Mouse (Mus musculus) layer of hippocampus, adult 2 months (tissue): ENCODE results near the gene H2-Q7. TPM values are rescaled to one million over a fixed set of nuclear protein-coding genes. Genes with fewer than 3 reads are reported as not detected.
A peak's percentile ranks its signal among the peaks of the same experiment; 100 is the strongest.
"Not testable (repeated sequence)": the region's sequence is repeated elsewhere in the genome, so short reads cannot be mapped to it uniquely, and the experiment has no call there.

Experiments used
- DNase-seq, 2 experiments: peaks; one replicate each; pipeline ENCODE4 v3.0.0; 2022; ENCODE audit warnings: low spot score in 2 of 2
- H3K27ac ChIP-seq: fragments of 200-600 bp; 2 replicates; pipeline ENCODE4 v1.8.1; 2022
- H3K4me3 ChIP-seq: fragments of 200-600 bp; 2 replicates; pipeline ENCODE4 v1.8.1; 2022; ENCODE audit warnings: mild to moderate bottlenecking
- CTCF ChIP-seq: fragments of 200-600 bp; conservative IDR thresholded peaks from 2 replicates; pipeline ENCODE4 v1.8.1; 2022; ENCODE audit warnings: antibody characterized with exemption, mild to moderate bottlenecking, moderate library complexity
- long read RNA-seq, 2 experiments: library from polyadenylated mRNA; stranded (forward); transcript quantifications; one replicate each; pipeline ENCODE4 v2.0.0; 2021; ENCODE audit warnings: borderline mapping rate in 2 of 2
- total RNA-seq, 2 experiments: library from RNA; stranded (reverse); gene quantifications; 2 replicates each; pipeline ENCODE4 v1.2.3; 2021

Gene H2-Q7
- total RNA-seq: under 1 TPM; 0.69 to 0.79 TPM
- long read RNA-seq, experiment 1: 0 reads
- long read RNA-seq, experiment 2: 0 reads

DNA sequence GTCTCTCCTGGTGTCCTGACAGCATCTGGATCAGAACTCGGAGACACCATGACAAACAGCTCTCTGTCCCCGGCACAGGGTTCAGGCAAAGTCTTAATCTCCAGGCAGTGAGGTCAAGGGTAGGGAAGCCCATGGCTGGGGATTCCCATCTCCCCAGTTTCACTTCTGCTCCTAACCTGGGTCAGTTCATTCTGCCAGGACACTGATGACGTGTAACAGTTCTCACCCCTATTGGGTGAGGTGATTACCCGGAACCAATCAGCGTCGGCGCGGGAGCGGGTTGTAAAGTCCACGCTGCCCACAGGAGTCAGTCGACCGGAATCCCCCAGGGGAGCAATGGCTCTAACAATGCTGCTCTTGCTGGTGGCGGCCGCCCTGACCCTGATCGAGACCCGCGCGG, at the start of gene H2-Q7:
Gene H2-Q7, plus strand, starts transcription at position 271 of the 400 bp plus-strand sequence.
- peak; percentile 59 to 74 for DNase-seq
- H3K27ac ChIP-seq: not testable (repeated sequence)
- peak within 1 kb of the TSS; percentile 54 for H3K4me3 ChIP-seq

DNA sequence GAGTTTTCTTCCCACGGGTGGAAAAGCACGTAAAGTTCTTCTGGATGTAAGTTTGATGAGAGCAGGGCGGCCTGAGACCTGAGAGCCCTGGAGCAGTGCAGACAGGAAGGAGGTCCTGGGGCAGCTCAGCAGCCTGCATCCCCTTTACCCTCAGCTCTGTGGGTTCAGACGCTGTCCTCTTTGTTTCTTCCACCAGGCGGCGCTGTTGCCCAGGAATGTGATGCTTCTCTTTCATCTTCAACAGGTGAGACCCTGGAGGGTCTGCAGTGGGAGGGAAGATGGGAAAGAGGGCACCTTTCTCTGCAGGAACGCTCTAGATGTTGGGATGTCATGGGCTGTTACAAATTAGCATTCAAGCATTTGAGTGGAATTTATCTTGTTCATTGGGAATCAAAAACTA, 49.2 kb upstream of the H2-Q7 start:
- DNase-seq, H3K27ac ChIP-seq: not testable (repeated sequence)
- TF ChIP-seq CTCF: peak; percentile 64

DNA sequence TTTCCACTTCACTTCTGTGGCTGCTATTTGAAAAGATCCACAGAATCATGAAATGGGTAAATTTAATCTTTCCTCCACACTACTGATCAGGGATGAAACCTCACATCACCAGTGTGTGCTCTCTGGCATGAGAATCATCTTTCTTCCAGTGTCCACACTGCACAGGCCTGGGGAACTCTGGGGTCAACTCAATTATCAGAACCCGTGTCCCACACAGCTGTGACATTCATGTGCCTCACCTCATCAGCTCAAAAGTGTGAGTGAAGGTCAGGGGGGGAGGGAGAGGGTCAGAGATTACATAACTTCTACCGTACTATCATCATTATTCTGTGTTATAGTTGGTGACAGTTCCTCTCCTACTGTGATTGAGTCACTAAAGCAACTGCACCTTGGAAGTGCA, 46.3 kb upstream of the H2-Q7 start:
- H3K4me3 ChIP-seq, H3K27ac ChIP-seq, DNase-seq: not testable (repeated sequence)

More for the DNA sequence above, 49.2 kb upstream of the H2-Q7 start:
- H3K4me3 ChIP-seq: not testable (repeated sequence)

DNA sequence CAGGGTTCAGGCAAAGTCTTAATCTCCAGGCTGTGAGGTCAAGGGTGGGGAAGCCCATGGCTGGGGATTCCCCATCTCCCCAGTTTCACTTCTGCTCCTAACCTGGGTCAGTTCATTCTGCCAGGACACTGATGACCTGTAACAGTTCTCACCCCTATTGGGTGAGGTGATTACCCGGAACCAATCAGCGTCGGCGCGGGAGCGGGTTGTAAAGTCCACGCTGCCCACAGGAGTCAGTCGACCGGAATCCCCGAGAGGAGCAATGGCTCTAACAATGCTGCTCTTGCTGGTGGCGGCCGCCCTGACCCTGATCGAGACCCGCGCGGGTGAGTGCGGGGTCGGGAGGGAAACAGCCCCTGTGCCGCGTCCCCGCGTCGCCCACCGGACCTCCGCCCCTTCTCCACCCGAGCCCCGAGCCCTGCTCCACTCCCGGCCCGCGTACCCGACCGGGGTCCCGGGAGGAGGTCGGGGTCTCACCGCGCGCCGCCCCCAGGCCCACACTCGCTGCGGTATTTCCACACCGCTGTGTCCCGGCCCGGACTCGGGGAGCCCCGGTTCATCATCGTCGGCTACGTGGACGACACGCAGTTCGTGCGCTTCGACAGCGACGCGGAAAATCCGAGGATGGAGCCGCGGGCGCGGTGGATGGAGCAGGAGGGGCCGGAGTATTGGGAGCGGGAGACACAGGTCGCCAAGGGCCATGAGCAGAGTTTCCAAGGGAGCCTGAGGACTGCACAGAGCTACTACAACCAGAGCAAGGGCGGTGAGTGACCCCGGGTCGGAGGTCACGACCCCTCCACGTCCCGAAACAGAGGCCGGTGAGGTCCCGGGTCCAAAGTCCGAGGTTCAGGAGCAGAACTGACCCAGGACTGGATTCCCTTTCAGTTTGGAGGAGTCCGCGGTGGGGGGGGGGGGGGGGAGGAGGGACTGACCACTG, 44.8 kb upstream of the H2-Q7 start:
- H3K4me3 ChIP-seq, DNase-seq, H3K27ac ChIP-seq: not testable (repeated sequence)

DNA sequence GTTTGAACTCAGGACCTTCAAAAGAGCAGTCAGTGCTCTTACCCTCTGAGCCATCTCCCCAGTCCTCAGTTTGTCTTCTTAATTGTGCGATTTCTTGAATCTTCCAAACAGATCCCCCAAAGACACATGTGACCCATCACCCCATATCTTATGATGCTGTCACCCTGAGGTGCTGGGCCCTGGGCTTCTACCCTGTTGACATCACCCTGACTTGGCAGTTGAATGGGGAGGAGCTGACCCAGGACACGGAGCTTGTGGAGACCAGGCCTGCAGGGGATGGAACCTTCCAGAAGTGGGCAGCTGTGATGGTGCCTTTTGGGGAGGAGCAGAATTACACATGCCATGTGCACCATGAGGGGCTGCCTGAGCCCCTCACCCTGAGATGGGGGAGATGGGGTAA, 42.0 kb upstream of the H2-Q7 start:
- H3K27ac ChIP-seq, DNase-seq, H3K4me3 ChIP-seq: not testable (repeated sequence)

DNA sequence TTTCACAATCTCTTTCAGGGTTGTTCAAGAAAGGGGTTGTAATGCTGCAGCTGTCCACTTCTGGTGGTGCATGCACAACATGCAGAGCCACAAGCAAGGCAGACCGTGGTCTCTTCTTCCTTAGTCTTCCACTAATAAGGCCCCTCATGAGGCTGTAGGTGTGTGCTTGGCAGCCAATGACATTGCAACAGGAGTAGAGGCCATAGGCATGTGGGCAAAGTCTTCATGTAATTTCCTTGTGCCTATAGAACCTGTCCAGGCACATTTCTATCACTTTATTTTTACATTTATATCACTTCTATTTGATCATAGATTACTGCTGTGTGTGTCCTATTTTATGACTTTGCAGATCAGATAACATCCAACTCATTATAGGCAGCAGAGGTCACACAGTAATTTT, 25.9 kb upstream of the H2-Q7 start:
- not testable (repeated sequence) for H3K4me3 ChIP-seq, DNase-seq, H3K27ac ChIP-seq

DNA sequence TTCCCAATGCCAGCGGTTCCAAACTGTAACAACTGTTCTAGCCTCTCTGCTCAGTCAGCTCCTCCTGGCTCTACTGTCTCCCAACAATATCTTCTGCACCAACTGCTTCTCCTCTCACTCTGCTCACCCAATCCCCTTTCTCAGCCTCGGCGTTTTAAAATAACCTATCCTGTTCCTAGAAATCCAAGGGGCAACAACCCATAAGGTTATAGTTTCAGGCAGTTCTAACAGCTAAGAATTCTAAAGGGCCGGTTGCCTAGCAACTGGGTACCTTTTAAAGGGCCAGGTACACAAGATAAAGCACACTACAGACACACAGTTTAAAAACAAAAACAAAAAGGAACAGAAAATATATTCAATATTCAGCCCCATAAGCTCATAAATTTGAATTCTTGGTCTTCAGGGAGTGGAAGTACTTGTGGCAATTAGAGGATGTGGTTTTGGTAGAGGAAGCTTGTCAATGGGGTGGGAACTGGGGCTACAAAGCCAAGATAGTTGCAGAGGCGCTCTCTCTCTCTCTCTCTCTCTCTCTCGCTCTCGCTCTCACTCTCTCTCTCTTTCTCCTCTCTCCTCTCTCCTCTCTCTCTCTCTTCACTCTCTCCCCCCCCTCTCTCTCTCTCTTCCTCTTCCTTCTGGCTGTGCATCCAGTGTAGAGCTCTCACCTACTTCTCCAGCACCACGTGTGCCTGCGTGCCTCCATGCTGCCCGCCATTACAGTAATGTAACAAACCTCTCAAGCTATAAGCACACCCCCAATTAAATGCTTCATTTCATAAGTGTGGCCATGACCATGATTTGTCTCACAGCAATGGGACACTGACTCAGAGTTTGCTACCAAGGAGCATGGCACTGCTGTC, 23.5 kb upstream of the H2-Q7 start:
- not testable (repeated sequence) for H3K4me3 ChIP-seq, H3K27ac ChIP-seq, DNase-seq

DNA sequence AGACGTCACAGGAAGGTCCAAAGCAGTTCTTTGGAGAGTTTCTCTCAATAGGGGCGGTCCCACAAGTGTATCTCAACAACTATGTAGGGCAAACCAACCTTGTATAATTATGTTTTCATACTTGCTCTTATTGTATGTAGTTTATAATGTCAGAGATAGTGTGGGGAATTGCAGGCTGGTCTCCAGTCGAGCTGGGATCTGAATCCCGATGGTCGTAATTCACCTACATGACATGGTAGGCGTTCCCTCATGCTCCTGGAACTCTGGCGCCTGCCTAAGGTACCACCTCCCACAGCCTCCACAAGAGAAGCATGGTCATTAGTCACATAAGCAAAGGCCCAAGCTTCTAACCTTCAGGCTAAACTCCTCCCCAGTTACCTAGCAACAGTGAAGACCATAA, 20.2 kb upstream of the H2-Q7 start:
- TF ChIP-seq CTCF: no peak
- Histone ChIP-seq H3K27ac (no peak overlapping the region), H3K4me3 (no peak overlapping the region)
- DNase-seq: no peak

DNA sequence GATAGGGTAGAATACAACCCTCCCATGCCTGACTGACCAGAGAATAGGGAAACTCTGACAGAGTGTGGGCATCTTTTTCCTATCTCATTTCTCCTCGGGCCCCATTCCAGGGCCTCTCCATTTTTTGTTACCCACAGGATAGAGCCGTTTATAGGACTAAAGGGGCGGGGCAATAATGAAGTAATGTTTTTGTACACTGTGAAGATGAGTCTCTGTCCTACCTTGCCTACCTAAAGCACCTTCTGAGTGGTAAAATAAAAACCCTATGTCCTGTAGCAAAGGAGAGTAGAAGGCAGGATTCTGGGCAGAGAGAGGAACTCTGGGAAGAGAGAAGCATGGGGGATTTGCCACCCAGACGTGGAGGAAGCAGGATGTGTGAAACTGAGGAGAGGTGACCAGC, 19.4 kb upstream of the H2-Q7 start:
- not testable (repeated sequence) for H3K4me3 ChIP-seq, H3K27ac ChIP-seq, DNase-seq

DNA sequence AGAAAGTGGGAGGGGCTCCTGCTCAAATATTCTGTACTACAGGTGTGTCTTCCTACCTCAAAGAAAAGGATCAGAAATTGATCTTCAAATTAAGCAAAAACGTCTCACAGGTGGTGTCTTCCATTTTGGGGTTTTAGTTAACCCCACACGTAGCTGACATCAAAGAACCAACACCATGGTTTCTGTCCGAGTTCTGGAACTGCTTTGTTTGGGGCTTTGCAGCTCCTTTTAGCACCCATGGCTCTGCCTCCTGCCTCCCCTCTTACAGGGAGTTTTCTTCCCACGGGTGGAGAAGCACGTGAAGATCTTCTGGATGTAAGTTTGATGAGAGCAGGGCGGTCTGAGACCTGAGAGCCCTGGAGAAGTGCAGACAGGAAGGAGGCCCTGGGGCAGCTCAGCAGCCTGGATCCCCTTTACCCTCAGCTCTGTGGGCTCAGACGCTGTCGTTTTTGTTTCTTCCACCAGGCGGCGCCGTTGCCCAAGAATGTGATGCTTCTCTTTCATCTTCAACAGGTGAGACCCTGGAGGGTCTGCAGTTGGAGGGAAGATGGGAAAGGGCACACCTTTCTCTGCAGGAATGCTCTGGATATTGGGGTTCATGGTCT, 18.6 kb upstream of the H2-Q7 start:
- peak; percentile 85 for TF ChIP-seq CTCF
- not testable (repeated sequence) for H3K27ac ChIP-seq, DNase-seq, H3K4me3 ChIP-seq

DNA sequence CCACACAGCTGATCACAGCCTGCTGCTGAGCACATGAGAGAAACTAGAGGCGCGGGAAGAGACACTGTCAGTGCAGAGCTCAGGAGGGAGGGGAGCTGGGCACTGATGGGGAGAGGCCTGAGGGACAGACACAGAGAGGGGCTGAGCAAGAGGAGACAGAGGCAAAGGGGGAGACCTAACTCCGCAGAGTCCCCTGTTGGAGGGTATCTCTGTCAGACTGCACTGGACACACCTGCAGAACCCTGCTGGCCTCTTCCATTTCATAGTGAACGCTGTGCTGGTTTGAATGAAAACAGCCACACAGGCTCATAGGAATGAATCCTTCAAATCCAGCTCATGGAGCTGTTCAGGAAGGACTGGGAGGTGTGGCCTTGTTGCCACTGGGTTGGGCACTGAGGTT, 17.6 kb upstream of the H2-Q7 start:
- DNase-seq, H3K27ac ChIP-seq: not testable (repeated sequence)

DNA sequence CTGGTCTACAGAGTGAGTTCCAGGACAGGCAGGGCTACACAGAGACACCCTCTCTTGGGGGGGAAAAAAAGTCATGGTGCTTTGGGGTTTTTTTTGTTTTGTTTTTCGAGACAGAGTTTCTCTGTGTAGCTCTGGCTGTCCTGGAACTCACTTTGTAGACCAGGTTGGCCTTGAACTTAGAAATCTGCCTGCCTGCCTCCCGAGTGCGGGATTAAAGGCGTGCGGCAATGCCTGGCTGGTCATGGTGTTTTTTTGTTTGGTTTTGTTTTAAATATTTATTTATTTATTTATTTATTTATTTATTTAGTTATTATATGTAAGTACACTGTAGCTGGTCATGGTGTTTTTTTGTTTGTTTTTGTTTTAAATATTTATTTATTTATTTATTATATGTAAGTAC, 16.6 kb upstream of the H2-Q7 start:
- not testable (repeated sequence) for DNase-seq, H3K27ac ChIP-seq, H3K4me3 ChIP-seq

More for the DNA sequence above, 17.6 kb upstream of the H2-Q7 start:
- not testable (repeated sequence) for H3K4me3 ChIP-seq

DNA sequence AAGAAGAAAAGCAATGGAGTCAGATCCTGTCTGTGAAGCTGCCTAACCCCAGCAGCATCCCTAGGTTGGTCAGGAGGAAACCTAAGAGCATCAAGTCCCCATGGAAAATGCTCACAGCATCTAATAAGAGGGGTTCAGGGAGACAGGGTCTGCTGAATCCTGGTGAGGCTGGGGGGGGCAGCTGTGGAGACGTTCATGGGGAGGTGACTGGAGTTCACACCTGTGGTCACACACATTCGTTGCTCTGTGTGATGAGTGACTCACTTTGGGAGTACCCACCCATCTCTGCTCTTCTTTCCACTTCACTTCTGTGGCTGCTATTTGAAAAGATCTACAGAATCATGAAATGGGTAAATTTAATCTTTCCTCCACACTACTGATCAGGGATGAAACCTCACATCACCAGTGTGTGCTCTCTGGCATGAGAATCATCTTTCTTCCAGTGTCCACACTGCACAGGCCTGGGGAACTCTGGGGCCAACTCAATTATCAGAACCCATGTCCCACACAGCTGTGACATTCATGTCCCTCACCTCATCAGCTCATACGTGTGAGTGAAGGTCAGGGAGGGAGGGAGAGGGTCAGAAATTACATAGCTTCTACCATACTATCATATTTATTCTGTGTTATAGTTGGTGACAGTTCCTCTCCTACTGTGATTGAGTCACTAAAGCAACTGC, 15.7 kb upstream of the H2-Q7 start:
- not testable (repeated sequence) for DNase-seq, H3K27ac ChIP-seq, H3K4me3 ChIP-seq

DNA sequence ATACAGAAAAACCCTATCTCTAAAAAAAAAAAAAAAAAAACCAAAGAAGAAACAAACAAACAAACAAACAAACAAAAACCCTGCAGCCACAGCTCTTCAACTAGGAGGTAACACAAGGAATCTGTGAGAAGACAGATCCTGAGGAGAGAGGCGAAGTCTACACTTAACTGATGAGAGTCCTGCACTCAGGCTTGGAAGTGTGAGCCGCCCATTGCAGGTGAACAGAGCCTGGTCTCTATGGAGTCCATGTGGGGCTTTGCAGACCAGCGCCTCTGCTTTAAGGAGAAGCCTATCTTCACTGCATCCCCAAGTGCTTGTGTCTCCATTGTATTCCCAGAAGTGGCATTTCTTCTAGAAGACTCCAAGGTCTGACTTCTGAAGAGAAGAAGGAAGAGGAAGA, 14.8 kb upstream of the H2-Q7 start:
- not testable (repeated sequence) for H3K4me3 ChIP-seq, DNase-seq, H3K27ac ChIP-seq

DNA sequence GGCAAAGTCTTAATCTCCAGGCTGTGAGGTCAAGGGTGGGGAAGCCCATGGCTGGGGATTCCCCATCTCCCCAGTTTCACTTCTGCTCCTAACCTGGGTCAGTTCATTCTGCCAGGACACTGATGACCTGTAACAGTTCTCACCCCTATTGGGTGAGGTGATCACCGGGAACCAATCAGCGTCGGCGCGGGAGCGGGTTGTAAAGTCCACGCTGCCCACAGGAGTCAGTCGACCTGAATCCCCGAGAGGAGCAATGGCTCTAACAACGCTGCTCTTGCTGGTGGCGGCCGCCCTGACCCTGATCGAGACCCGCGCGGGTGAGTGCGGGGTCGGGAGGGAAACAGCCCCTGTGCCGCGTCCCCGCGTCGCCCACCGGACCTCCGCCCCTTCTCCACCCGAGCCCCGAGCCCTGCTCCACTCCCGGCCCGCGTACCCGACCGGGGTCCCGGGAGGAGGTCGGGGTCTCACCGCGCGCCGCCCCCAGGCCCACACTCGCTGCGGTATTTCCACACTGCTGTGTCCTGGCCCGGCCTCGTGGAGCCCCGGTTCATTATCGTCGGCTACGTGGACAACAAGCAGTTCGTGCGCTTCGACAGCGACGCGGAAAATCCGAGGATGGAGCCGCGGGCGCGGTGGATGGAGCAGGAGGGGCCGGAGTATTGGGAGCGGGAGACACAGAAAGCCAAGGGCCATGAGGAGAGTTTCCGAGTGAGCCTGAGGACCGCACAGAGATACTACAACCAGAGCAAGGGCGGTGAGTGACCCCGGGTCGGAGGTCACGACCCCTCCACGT, 14.1 kb upstream of the H2-Q7 start, which contains the start of gene H2-Q6:
Gene H2-Q6, plus strand, starts transcription at position 227 of the 793 bp plus-strand sequence.
- H3K27ac ChIP-seq, DNase-seq: not testable (repeated sequence)
- H3K4me3 ChIP-seq: peak within 1 kb of the TSS; percentile 28

DNA sequence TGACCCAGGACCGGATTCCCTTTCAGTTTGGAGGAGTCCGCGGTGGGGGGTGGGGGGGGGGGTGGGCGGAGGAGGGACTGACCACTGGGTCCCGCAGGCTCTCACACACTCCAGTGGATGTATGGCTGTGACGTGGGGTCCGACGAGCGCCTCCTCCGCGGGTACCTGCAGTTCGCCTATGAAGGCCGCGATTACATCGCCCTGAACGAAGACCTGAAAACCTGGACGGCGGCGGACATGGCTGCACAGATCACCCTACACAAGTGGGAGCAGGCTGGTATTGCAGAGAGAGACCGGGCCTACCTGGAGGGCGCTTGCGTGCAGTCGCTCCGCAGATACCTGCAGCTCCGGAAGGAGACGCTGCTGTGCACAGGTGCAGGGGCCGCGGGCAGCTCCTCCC, 13.5 kb upstream of the H2-Q7 start:
- DNase-seq, H3K27ac ChIP-seq, H3K4me3 ChIP-seq: not testable (repeated sequence)

DNA sequence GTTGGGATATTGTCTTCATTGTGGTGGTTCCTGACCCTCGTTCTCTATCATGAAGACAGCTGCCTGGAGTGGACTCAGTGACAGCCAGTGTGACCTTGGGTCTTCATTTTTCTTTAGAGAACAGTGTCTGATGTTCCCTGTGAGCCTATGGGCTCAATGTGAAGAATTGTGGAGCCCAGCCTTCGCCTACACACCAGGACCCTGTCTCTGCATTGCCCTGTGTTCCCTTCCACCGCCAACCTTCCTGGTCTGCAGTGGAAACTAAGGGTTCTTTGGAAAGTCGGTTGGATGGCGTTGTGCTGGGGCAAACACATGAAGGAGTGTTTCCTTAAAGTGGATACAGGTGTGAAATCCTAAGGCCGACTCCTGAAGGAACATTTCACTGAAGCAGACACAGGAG, 10.1 kb upstream of the H2-Q7 start:
- not testable (repeated sequence) for DNase-seq, H3K27ac ChIP-seq, H3K4me3 ChIP-seq
